Mouse (Mus musculus): Measurements from ENCODE around the gene Med22.
A peak's percentile ranks its signal among the peaks of the same experiment; 100 is the strongest.

The Med22 gene

DNA sequence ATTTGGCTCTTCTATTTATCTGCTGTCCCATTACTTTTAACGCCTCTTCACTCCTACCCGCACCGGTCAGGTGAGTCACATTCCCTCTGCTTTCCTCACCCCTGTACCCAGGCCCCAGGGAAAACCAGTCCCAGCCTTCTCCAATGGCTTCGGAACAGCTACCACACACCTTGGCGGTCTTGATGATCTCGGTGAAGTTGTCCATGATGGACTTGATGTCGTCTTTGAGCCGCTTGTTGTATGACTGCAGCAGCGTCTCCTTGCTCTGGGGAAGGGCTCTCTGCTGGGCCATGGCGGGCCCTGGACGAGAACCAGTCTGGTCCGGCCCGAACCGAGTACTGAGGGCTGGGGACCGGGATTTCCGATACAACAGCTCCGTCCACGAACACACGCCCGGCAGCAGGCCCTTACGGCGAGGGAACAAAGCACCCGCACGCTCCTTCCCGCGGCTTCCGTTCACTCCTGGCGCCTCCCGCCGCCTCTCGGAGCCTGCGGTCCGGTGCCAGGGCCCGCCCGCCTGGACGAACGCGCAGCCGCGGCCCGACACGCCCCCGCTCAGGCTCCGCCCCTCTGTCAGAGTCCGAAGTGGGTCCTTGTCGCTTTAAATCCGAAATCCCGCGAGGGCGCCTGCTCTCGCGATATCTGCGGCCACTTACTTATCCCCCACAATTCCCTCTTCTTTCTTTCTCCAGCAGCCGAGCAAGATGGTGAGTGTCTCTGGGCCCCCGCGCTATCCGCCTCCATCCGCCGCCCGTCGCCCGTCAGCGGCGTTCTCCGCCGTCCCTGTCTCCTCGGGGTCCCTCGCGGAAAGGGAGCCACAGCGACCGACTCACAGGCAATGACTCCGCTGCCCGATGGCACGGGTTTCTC lies at the start of gene Med22, which contains the start of gene Rpl7a:
TSS of gene Med22 (minus strand) at position 554 of the 870 bp plus-strand sequence.
TSS of gene Rpl7a (plus strand) at position 641 of the 870 bp plus-strand sequence.
- DNase-seq (ENCODE audit: low spot score in 2 of 2), result peak; percentile 100

DNA sequence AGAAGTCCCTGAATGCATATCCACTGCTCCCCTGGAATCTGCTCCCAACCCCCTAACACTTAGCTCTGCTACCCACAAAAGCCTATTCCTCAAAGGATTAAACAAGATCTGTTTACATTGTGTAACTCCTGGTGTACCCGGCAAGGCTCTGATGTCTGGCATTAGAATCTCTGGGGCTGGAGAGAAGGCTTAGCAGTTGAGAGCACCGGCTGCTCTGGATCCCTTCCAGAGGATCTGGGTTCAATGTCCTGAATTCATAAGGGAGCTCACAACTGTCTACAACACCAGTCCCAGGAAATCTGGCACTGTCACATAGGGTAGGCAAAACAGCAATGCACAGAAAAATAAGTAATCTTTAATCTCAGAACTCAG lies 47.0 kb upstream of the Med22 start:
- no peak for DNase-seq (ENCODE audit: low spot score in 2 of 2)

DNA sequence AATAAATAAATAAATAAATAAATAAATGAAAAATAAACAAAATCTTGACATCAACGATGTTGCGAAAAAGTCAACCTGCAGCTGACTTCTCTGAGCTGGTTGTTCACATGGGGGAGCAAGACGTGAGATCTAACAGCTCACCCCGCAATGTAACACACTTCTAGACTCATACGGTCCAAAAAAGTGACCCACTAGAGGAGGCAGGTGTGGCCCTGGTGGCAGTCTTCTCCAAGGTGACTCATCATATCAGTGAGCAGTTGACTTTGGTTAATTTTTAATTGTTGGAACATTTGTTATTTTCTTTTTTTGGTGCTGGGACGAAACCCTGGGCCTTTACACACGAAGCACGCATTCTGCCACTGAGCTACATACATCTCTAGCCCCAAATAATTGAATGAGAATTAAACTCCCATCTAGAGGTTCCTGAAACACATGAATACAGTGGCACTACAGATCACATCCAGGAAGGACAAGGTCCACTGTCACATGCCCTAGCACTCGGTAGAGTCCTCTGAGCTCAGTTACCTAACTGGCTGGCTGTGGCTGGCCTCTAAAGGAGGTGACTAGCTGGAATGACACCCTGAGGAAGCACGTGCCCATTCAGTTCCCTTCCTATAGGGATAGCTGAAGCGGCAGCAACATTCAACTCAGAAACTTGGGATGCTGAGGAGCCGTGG lies 46.5 kb upstream of the Med22 start:
- no peak for DNase-seq (ENCODE audit: low spot score in 2 of 2)

DNA sequence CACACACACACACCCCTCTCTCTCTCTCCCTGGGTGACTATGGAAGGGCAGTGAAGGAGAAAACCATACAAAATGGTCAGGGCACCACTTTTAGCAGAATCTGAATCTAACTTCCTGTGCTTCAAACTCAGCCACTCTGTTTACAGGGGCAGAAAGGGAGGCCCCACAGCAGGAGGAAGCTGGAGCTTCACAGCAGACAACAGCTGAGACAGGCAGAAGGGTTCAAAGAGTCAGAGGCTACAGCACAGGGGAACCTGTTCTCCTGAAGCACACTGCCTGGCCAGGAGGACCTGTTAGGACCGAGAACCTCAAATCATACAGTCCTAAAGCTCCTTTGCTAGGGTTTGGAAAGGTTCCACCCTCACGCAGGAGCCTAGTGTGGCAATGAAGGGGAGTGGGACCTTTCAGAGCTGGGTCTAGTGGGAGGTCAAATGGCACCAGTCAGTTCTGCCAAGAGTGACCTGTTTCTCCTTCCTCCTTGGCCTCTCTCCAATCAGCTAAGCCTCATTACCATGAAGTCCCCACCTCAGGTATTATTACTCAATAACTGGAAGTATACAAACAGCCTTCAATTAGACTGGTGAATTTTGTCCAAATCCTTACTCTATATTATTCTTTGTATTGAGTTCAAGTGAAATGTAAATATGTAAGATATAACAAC lies 44.4 kb upstream of the Med22 start:
- no peak for DNase-seq (ENCODE audit: low spot score in 2 of 2)

DNA sequence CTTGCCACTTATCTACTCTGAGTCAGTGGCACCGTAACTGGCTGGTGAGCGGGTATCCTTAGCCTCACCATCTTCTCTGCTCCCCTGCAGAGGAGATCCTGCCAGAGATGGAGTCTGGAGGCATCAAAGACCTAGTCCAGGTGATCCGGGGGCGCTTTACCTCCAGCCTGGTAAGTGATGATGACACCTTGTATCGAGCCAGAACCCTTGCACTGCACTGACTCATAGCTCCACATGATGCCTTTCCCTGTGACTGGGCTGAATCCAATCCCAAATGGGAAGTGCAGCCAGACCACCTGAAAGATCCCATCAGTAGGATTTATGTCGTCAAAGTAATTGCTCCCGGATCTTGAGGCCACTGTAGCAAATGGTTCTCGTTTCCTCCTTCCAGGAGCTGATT lies 42.4 kb upstream of the Med22 start:
- DNase-seq (ENCODE audit: low spot score in 2 of 2), result no peak

DNA sequence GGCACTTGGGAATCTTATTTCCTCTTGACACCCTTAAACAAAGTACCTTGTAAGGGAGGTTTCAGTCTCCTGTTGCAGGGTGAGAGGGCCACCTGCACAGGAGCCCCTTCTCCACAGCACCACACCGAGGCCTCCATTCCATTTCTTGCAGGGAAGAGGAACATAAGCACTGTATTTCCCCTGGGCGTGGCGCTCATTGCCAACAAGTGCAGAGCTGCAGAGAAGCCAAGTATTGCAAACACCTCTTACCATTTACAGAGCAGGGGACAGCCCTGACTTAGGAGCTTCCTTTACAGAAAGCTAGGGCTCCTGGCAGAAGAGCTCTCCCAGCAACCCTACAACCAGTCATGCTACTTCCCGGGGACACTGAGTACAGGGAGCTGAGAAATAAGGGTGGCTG lies 41.7 kb upstream of the Med22 start:
- DNase-seq (ENCODE audit: low spot score in 2 of 2), result no peak

DNA sequence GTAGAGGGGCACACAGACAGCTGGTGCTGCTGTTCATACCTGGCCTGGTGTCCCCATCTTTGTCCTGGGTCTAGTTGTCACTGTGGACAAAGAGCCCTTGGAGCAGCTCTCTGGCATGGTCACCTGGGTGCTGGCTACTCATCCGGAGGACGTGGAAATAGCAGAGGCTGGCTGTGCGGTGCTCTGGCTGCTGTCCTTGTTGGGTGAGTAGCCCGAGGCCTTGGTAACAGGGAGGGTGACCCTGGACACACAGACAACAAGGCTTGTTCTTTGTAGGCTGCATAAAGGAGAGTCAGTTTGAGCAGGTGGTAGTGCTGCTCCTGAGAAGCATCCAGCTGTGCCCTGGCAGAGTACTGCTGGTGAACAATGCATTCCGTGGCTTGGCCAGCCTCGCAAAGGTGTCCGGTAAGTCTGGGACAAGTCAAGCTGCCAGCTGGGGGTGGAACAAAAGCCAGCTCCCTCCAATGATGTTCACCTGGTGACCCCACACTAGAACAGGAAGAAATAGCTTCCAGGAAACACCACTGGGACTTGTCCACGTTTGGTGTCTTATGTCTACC lies 40.9 kb upstream of the Med22 start:
- no peak for DNase-seq (ENCODE audit: low spot score in 2 of 2)

DNA sequence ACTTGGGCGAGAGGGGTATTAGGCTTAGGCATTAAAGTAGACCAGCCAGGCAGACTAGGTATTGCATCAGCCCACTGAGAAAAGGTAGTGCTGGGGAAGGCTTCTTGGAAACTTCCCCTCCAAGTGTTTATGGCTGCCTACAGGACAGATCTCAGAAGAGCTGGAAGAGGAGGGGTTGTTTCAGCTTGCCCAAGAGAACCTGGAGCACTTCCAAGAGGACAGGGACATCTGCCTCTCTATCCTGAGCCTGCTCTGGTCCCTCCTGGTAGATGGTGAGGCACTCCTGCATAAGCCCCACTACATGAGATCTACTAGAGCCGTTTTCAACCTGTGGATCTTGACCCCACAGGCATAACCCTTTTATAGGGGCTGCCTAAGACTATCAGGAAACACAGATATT lies 39.9 kb upstream of the Med22 start:
- DNase-seq (ENCODE audit: low spot score in 2 of 2), result no peak

DNA sequence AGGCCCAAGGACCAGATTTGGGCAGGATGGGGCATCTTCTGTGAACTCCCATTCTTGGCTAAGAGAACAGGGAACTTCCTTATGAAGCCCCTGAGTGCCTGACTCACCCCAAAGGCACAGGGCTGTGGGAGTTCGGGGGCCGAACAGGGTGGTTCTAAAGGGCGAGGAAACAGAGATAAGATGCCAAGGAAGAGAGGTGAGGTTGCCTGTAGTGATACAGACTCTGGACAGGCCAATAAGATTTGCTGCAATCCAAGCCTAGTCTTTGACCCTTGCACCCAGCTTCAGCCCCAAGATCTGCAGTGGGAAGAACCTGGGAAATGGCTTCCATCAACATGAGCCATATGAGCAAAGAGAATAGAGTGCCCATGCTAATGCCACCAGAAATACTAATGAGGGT lies 32.8 kb upstream of the Med22 start:
- DNase-seq (ENCODE audit: low spot score in 2 of 2), result no peak

DNA sequence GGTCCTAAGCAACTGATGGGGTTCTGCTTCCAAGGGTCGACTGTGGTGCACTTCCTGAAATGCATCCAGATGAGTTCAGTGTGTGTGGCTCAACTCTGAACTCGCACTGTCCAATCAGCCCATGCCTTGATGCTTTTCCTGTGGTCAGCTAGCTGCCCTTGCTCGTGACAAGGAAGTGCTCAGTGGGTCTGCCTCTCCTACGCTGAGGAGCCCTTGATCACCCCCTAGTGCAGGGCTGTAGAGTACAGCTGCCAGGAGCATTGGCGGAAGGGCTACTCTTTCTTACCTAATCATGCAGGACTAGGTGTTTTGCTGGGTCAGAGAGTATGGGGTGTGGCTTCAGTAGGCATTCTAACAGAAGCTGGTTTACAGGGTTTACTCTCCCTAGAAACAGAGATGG lies 31.1 kb upstream of the Med22 start:
- DNase-seq (ENCODE audit: low spot score in 2 of 2), result no peak

DNA sequence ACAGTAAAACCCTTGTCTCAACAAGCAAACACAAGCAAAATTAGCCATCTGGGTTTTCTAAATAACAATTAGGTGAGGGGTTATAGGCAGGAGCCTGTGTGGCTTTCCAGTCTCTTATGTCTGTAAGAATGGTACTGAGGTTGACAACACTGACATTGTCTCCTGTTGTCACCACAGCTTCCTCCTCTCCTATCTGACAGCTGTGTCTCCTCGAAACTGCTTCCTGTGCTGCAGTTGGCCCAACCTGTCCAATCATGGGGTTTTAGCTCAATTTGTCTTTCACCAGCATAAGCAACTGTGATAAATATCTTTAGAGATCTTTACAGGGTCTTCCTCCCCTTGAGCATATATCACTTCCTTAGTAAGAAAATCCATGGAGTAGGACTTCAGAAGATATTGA lies 25.9 kb upstream of the Med22 start:
- no peak for DNase-seq (ENCODE audit: low spot score in 2 of 2)

DNA sequence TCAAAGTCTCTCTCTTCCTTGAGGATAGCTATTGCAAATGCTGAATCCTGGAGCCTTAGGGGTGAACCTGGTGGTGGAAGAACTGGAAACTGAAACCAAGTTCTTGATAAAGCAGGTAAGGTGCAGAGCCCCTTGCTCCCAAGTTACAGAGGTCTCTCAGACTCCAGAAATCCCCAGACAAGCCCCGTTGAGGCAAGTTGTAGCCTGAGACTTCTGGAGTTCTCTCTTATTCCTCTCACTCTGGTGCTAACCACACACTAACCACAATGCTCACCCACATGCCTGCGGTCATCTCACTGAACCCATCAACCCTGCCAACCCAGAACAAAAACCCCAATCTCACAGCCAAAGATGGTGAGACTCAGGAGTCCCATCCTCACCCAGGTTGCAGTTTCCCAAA lies 24.8 kb upstream of the Med22 start:
- no peak for DNase-seq (ENCODE audit: low spot score in 2 of 2)

DNA sequence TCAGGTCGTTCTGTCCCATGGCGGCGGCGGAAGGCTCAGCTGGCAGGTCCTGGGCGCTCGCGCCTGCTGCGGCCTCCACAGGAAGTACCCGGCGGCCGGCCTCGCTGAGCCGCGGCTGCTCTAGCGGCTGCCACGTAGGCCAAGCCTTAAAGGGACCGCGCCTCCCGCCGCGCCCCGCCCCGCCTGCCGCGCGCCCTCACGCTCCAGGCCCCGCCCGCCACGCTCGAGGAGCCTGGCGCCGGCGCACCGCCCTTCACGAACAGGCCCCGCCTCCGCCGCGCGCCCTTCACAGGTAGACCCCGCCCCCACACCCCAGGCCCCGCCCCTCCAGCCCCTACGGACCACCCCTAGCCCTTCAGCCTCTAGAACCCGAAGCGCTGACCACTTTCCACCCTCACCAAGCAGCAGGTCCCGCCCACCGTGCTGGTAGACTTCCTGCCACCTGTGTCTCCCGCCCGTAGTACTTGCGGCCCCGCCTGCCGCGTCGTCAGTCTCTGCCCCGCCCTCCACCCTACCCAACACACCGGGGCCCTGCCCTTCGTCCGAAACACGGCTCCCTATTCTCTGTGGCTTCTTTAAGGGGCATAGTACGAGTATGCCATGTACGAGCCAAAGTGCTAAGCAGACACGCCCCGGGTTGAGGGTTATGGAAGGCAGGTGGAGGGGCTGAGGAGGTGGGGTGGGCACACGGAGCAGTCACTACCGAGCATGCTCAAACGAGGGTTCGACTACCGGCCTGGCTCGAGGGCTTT lies 23.0 kb upstream of the Med22 start, which contains the start of the genes Surf4 and Stkld1:
TSS of gene Surf4 (minus strand) at position 625 of the 752 bp plus-strand sequence.
TSS of gene Stkld1 (plus strand) at position 744 of the 752 bp plus-strand sequence.
- peak; percentile 87 to 90 for DNase-seq (ENCODE audit: low spot score in 2 of 2)

DNA sequence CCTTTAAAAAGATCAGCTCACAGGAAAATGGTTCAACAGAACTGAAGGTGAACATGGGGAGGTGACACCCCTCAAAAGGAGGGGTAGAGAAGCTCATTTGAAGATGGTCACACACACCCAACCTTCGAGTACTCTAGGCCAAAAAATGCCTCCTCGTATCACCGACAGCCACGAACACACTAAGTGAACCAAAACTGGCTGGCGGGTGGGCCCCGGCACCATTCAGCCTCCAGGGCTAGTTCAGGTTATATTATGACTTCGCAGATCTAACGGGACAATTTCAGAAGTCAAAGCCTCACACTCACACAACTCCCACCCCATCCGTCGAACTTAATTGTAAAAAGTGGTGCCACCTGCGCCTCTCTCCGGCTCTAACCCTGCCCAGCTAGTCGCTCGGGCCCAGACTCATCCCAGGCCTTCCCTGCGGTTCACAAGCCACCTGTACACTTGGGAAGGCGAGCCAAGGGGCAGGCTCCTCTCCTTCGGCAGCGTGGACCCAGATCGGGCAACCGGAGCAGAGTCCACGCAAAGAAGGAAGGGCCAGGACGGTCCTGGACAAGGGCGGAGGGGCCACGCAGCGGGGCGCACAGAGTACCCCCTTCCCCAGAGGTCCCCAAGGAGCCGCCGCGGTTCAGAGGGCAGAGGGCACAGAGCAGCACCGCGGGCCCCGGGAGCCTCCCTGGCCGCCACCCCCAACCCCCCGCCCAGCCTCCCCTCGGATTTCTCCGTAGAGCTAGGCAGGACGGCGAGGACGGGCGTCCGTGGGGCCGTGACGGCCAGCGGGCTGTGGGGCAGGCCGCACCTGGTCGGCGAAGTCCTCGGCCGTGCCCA lies 22.2 kb upstream of the Med22 start:
- DNase-seq (ENCODE audit: low spot score in 2 of 2), result peak in 1 of 2 experiments; percentile 21

DNA sequence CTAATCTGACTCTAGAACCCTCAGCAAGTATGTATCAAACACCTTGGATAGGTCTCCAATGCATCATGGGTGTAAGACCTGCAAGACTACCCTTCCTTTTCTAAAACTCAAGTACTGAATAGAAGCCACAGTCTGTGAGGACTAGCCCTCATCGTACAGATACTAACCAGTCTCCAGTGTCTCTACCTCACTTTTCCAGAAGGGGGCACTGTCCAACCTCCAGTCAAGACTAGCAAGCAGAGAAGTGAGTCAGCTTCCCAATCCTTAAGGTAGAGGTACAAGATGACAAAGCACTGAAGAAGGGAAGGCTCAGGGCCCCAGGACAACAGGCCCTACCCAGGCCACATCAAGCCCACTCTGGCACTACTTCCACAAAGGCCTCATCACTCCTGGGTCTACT lies 19.9 kb upstream of the Med22 start:
- DNase-seq (ENCODE audit: low spot score in 2 of 2), result peak; percentile 29 to 67

DNA sequence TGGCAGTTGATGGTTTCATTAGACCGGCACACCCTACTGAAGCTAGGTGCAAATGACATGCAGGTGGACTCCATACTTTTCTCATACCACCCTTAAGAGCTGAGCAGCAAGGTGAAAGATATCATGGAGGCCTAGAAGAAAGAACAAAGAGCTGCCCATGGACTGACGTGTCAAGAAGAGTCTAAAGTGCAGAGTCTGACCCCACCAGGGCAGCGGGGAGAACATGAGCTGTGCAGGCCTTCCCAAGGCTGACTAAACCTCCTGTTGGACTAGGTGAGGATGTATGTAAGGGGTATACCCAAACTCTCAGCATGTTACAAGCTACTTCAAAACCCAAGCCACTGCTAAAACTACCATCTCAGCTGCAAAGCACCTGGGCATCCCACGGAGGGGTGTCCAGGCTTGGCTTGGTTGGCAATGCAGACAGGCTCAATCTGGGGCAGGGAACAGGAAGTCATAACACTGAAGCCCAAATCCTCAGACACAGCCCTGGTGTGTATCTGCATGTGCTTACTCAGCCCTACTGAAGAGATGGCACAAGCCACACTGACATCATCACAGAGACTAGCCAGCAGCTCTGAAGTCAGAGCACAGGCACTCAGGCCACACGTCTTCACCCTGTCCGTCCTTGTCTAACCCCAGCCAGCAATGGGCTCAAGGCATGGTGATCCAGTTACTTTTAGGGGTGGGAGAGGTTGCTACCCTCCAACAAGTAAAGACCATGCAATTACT lies 17.4 kb upstream of the Med22 start:
- DNase-seq (ENCODE audit: low spot score in 2 of 2), result no peak

DNA sequence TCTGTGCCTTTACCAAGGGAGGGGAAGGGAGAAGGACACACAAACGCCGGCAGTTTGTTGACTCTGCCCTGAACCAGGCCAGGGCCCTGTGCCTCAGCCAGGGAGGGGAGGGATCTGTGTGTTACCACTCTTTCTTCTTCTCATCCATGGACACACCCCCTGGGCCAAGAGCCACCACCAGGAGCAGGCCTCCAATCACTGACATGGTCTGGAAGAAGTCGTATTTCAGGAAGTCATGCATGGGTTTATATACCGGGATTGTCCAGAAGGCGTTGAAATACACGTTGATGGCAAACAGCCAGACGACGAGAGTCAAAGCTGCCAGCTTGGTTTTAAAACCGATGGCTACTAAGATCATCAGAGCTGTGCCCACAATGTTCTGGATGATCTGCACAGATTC lies 11.3 kb upstream of the Med22 start:
- DNase-seq (ENCODE audit: low spot score in 2 of 2), result no peak

DNA sequence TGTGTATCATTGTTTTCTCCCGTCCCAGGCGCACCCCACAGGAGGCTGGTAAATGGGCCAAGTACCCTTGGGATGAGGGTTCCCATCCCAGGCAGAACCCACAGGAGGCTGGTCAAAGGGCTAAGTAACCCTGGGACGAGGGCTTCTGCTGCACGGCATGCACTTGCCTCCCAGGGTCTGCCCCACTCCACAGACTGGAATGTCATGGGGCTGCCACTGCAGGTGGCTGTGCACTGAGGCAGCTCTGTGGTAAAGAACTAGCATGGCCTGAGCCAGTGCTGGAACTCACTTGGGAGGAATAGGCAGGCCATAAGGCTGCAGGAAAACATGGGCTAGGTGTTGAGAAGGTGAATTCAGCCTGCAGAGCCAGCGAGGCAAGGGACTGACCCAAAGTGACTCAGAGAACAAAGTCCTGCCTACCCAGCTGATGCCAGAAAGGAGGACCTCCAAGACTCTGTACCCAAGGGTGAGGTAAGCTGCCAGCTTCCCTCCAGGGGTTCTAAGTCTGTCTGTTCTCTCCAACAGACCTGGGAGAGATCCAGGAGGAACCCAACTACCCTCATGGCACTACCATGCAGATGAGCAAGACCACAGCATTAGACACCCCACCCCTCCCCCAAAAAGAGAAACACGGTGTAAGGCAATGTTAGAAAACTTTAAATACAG lies 9.8 kb upstream of the Med22 start:
- DNase-seq (ENCODE audit: low spot score in 2 of 2), result no peak

DNA sequence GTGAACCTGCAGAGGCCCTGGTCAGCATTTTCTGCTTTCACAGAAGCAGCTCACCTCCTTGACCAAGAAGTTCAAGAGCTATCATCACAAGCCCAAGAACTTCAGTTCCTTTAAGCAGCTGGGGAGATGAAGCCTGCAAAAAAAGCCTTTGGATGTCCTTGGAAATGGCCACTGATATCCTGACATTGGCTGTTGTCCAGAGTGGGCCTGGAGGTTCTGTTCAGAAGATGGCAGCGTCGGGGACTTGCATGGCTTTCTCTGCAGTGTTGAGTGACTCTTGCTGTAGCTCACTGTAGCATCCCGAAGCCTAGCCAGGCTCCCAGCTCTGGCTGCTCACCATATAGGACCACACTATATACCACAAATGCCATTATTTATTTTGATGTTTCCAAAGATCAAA lies 9.2 kb upstream of the Med22 start:
- no peak for DNase-seq (ENCODE audit: low spot score in 2 of 2)

Data from spleen, postnatal 14 days (tissue).